Comparison of ENCODE assay signal across 8 mouse cellular contexts in genomic region chr6:24514552-24515284, GRCm38 (mm10). TPM values are rescaled to one million over a fixed set of nuclear protein-coding genes. Genes with fewer than 3 reads are reported as not detected.
DNase-seq lines count a peak whose midpoint lies in the region; ATAC-seq and TF ChIP-seq lines count a peak whose summit lies in the region.

Gene Iqub (minus strand): TSS chr6:24515067.

- TF ChIP-seq EP300 in heart, adult 2 months (IDR thresholded peaks at IDR 0.05; ENCODE audit: insufficient read depth, low read depth, low read length): no peak

- H3K36me3 ChIP-seq in heart, adult 2 months (ENCODE audit: control insufficient read depth, insufficient read depth, low read length): no peaks in the 10 kb centered on the region; the same call in 1 of the 2 replicates

- no peaks in the 10 kb centered on the region for H3K79me2 ChIP-seq in heart, adult 2 months (replicated peaks; ENCODE audit: control insufficient read depth, insufficient read depth, low read length)

- peak; percentile 93 for ATAC-seq in megakaryocyte progenitor cell, adult 5-6 weeks (replicated peaks; ENCODE audit: poor library complexity)
- ATAC-seq in erythroblast, adult 5-6 weeks (replicated peaks; ENCODE audit: low FRiP score, poor library complexity, severe bottlenecking): no peak

- DNase-seq in adrenal gland, postnatal 14 days: peak; percentile 77
- peak; percentile 48 for DNase-seq in embryo, embryonic 9.5 days (ENCODE audit: extremely low spot score)
- peak; percentile 63 to 80 for DNase-seq in heart, adult 2 months
- DNase-seq in kidney, adult 11 months: peak; percentile 14
- DNase-seq in left cerebral cortex, postnatal 10 days (ENCODE audit: extremely low spot score in 1 of 2, low spot score in 2 of 2): peak; percentile 86
- peak; percentile 92 to 93 for DNase-seq in right cerebral cortex, postnatal 10 days (ENCODE audit: low spot score in 2 of 2)

- peak within 1 kb of the TSS; percentile 18; the same call in 1 of the 2 replicates for H3K27ac ChIP-seq in heart, adult 2 months

- no peaks in the 10 kb centered on the region for H3K27me3 ChIP-seq in heart, adult 2 months (ENCODE audit: control insufficient read depth, insufficient read depth, low read length)

- H3K4me3 ChIP-seq in heart, adult 2 months: no peak within 1 kb of the TSS

- 19% methylated on average over 13 of the region's 13 CpGs for WGBS in heart, adult 2 months

- no peak for TF ChIP-seq CTCF in heart, adult 2 months (IDR thresholded peaks at IDR 0.05)

- H3K9ac ChIP-seq in heart, adult 2 months (ENCODE audit: low read depth, low read length): no peak within 1 kb of the TSS

- H3K4me1 ChIP-seq in heart, adult 2 months (ENCODE audit: control insufficient read depth, insufficient read depth, low read length): peaks cover 1% of the 10 kb centered on the region; the same call in 1 of the 2 replicates

- intact Hi-C loops in heart, adult 2 months (cut with DNase I): no loop called here
- intact Hi-C loops in left cerebral cortex, postnatal 10 days (cut with DNase I): loop anchor here (5.0 kb wide), 1 partner anchor 152 kb away; no protein-coding TSS in a partner anchor

- no peak for TF ChIP-seq POLR2A in heart, adult 2 months (IDR thresholded peaks at IDR 0.05; ENCODE audit: insufficient read depth, low read depth, low read length)

RNA-seq across cellular contexts. Expression of gene Iqub, which starts in this region (rescaled TPM):
- 0.48 and 0.56 TPM in 2 replicates for total RNA-seq in adrenal gland, postnatal 14 days (2021)
- under 1 TPM; 0.47 to 0.52 TPM for total RNA-seq in heart, adult 2 months (2021)
- polyA plus RNA-seq in heart, adult 2 months (2012; rRNA removed): 0.06 and 0.08 TPM in 2 replicates
- total RNA-seq in left cerebral cortex, postnatal 10 days (2021): under 1 TPM; 0.54 to 0.73 TPM
- total RNA-seq in megakaryocyte progenitor cell, adult 5-6 weeks (2015): 0.05 TPM in 1 of 2 replicates, not detected in the other
- not detected in 2 replicates for total RNA-seq in megakaryocyte progenitor cell, adult 5-6 weeks (2017)
- not detected in 2 replicates for total RNA-seq in erythroblast, adult 5-6 weeks (2015; ENCODE audit: low replicate concordance)
- not detected in 2 replicates for total RNA-seq in erythroblast, adult 5-6 weeks (2017; ENCODE audit: low replicate concordance)

Comparison
In these comparisons a context has a peak if more than half of its experiments do, and no peak if none do; other contexts are left out.
1. Peak in DNase-seq in adrenal gland, postnatal 14 days; RNA of the gene not detected or under 1 TPM.
2. Peak in DNase-seq and H3K27ac ChIP-seq in heart, adult 2 months; RNA of the gene not detected or under 1 TPM.
3. Peak in DNase-seq in left cerebral cortex, postnatal 10 days; RNA of the gene not detected or under 1 TPM.
4. Peak in ATAC-seq in megakaryocyte progenitor cell, adult 5-6 weeks; RNA of the gene not detected or under 1 TPM.
5. DNase-seq: peak in every context shown above with its lines; median percentile 92 in right cerebral cortex, postnatal 10 days; 86 in left cerebral cortex, postnatal 10 days; 77 in adrenal gland, postnatal 14 days; 72 in heart, adult 2 months; 48 in embryo, embryonic 9.5 days; 14 in kidney, adult 11 months.